Mouse (Mus musculus) induced T-regulatory cell, adult 2 months (primary cell): ENCODE measurements at regions not wholly inside any gene's neighbourhood (a gene's known extent, or its start where the extent isn't known, plus 50 kb on each side); places are given as distances from the start of the nearest gene placed in this dataset.

ENCODE experiments used
- DNase-seq: peaks from one replicate; pipeline ENCODE4 v3.0.0-alpha.2; 2012; ENCODE audit warnings: low read depth

DNA sequence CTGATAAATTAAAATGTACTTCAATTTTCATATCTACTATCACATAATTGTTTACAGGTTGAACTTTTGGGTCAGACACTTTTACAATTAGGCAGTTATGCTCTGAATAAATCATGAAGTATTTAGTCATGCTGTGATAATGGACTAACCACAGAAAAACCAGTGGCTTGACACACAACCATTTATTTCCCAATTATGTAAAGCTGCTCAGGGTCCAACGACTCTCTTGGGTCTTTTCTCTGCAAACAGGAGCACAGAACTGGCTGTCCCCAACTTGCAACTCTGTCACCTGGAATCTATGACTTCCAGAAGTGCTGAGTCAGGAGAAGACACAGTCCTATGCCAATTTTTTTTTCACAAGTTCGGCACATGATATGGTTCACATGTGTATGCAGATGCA, 214.8 kb downstream of the Kcnj2 start:
- no peak for DNase-seq

DNA sequence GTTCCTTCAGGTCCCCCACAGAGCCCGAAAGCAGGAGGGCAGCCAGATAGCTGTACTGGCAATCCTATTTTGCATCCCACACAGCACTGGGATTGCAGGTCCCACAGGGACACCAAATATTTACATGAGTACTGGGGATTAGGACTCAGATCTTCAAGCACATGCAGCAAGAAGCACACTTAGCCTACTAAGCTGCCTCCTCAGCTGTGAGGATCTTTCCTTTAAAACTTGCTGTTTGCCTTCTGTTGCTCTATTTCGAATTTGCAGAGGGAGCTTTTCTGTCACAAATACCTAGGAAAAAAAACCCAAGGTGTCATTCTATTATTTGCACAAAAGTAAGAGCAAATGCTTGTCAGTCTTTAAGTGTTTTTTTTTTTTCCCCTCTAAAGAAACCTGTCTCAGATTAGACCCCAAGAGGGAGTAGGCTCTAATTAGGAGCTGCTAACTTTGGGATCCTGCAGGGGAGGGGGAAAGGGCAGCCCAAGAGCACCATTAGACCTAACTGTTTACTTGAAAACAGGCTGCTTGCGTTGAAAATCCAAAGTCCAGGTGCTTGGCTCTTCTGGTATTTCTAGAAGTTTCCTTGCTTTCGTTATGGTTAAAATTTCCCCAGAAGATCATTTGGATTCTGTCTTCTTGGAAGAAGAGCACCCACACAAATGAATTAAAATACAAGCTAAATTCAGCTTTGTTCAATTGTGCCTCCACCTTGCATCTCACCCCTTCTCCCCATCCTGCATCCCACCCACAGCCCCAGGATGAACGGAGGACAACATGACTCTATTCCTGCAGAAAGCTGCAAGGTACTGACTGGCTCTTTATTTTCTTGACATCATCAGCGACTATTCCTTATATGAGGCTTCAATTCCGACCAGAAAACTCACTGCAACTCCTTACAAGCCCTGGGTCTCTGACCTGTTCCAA, 215.5 kb downstream of the Kcnj2 start:
- no peak for DNase-seq

GRCm38 (mm10) chr11:111282283-111282682, 216.3 kb downstream of the Kcnj2 start:
- no peak for DNase-seq

GRCm38 (mm10) chr11:111290537-111290936, 224.6 kb downstream of the Kcnj2 start:
- DNase-seq: no peak

DNA sequence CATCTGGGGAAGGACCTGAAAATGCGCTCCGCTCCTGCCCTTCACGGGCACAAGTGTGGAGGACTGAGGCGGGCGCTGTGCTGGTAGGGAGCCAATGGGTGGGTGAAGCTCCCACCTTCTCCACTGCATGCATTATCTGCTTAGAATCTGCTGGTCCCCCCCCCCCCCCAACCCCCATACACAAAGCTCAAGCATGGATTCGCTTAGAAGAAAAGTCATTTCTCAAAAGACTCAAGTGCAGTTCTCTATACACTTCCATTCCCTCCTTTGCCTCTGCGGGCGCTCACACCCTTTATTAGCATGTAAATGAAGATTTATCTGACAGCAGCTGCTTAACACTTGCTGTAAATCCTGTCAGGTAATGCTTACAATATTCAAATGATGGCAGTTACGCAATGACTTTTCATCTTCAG, 230.4 kb downstream of the Kcnj2 start:
- DNase-seq: no peak

- DNase-seq: no peak
Measured at GRCm38 (mm10) chr11:111312802-111313201, 246.8 kb downstream of the Kcnj2 start.

- DNase-seq: no peak
Measured at GRCm38 (mm10) chr11:111313566-111313965, 247.6 kb downstream of the Kcnj2 start.

- no peak for DNase-seq
Measured at GRCm38 (mm10) chr11:111321576-111321975, 255.6 kb downstream of the Kcnj2 start.

DNA sequence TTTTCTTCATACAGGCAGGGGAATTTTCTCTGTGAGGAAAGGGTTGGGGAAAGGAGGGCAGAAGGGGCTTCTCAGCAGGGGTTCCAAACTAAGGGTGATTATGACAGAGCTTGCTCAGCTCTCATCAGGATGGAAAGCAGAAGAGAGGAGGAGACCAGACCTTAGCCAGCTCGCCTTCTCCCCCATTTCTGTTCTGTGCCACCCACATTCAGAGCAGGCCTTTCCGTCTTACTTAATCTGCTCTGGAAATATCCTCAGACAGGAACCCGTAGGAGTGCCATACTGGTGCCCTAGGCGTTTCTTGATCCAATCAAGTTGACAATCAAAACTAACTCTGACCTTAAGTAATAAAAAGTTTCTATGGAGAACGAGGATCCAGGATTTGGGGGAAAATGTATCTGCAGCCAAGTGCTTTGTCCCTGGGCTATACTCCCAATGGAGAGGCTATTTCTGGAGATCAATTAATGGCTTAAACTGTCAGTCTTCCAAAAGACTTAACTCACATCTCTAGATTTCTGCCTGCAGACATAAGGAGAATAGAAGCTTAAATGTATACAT, 258.6 kb downstream of the Kcnj2 start:
- no peak for DNase-seq

DNA sequence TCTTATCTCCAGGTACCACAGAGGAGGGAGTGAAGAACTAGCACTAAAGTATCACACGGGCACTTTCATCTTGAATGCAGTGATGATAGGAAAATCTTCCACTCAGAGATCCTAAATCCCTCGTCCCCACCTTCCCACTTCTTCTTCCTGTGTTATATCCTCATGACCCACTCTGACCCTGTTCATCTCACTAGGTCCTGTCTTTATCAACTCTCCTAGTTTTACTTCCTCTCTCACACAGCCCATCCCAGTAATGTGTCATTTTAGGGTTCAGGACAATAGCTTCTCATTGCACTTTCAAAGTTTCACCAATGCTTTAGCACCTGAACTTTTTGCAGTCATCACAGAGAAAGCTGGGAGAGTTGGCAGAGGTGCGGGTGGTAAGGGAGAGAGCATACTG, 261.0 kb downstream of the Kcnj2 start:
- DNase-seq: no peak

- DNase-seq: no peak
Measured at GRCm38 (mm10) chr11:111328258-111328657, 262.3 kb downstream of the Kcnj2 start.

- DNase-seq: no peak
Measured at GRCm38 (mm10) chr11:111331592-111331991, 265.6 kb downstream of the Kcnj2 start.

- DNase-seq: no peak
Measured at GRCm38 (mm10) chr11:111333021-111333420, 267.1 kb downstream of the Kcnj2 start.

DNA sequence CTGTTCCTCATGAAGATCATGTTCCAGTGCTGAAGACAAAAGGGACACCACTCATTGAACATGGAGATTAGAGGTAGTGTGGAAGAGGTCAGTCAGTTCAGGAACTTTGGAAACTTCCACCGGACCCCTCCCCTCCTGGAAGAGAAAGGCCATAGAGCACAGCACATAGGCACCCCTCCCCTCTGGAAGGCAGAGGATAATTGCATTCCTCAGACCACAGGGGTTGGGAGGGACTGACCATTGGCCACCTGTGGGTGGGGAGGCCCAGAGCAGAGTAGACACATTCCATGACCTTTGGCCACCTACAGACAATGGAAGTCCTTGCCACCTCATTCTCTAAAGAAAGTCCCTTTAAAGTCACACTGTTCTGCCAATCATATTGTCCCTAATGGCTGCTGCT, 281.6 kb downstream of the Kcnj2 start:
- DNase-seq: no peak

DNA sequence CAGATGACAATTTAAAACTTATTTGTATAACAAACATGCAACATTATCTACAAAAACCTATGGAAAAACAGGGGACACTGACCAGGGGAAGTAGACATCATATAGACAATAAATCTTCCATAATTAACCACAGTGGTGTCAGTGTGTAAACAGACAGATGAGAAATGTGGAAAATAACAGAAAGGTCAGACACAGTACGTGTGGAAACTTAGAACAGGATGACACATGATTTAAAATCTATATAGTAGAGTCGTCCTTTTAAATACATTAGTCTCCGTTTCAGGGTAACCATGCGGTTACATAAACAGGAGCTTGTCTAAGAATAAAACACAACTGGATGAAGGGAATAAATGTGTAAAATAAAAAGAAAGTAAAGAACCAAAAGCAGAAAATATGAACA, 284.1 kb downstream of the Kcnj2 start:
- DNase-seq: no peak

DNA sequence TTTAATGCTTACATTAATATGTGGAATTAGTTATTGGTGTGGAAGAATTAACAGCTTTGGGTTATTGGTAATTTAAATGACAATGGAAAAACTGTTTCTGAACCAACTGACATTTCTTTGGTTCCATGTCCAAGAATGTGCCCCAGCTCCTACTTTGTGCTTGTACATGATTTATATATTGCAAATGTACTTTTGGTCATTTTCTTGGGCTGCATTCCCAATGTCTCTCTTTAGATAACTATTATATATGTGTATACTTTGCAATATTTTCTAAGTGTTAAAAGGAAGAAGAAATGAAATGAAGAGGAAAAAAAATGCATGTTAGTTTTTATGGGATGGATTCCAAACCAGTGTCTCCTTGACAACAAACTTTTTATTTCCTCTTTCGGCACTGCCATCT, 297.4 kb downstream of the Kcnj2 start:
- DNase-seq: no peak

DNA sequence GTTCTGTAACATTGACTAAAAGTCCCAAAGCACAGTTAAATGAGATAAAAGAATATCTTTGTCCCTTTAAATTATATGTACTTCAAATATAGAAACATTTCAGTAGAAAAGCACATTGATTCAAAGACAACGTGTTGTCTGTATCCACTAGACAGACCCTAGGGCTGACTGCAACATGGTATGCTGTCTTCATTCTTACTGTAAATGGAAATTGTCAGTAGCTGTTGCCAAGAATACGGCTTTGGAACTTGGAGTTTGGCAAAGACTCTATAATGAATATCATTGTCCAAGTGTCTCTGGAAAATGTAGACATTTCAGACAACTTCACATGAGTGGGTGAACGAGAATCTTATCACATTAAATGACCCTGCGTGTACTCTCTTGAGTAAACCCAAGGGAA, 311.2 kb downstream of the Kcnj2 start:
- no peak for DNase-seq

- no peak for DNase-seq
Measured at GRCm38 (mm10) chr11:111379842-111380241, 313.9 kb downstream of the Kcnj2 start.

DNA sequence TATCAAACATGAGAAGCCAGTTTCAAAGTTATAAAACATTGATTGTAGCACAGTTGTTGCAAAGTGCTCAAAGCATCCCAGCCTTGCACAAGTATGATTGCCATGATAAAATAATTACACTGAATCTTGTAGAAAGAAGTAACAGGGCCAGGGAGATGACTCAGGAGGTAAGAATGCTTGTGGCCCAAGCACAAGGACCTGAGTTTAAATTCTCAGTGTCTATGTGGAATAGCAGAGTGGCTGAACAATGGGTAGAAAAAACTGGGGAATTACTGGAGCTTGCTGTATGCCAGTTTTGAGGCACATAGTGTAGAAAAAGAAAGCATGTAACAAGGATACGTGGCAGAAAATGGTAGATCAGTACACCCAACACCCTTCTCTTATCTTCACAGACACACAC, 332.7 kb downstream of the Kcnj2 start:
- no peak for DNase-seq

DNA sequence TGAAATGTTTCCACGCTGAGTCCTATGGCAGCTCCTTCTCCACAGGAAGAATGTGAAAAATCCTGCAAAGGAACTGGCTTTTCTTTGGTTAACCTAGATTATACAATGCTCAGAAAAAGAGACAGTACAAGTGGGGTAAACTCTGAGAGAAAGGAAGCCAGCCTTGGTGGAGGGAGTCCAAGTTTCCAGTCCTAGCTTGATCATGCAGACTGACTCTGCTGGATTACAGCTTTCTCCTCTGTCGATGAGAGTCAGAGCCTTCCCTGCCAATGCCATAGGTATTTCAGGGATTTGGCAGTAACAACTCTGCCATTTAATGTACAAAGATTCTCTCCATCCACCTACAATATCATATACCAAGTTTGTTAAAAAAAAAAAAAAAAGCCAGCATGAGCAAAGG, 343.3 kb downstream of the Kcnj2 start:
- no peak for DNase-seq

- no peak for DNase-seq
Measured at GRCm38 (mm10) chr11:111424871-111425270, 358.9 kb downstream of the Kcnj2 start.

DNA sequence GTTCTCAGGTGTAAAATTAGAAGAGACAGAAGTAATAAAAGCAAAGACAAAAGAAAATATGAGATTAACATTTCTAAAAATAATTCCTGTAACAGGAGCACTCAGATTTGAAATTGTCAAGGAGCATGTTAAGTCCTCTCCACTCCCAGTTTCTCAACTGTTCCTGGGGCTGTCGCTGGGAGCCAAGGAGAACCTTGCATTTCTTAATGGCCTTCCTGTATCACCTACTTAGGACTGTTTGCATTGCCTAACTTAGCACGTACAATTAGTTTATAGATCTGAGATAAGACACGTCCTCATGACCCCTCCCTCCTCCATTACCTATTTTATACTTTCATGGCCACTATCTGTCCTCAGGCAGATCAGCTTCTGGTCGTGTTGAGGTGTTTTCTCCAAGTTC, 360.8 kb downstream of the Kcnj2 start:
- no peak for DNase-seq

DNA sequence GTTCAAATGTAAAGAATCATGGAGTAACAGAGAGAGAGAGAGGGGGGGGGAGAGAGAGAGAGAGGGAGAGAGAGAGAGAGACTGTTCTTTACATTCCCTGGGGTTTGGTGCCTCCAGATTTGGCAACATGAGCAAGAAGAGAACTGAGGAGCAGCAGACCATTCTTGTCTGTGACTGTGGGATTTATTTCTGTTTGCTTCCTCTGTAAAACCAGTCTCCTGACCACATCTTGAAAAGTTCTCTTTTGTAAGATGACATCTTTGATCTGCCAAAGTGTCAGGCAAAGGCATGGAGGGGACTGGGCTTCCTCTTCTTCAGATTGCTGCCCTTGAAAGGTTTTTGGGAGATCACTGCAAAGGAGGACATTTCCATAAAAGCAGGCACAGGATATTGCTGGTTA, 376.3 kb downstream of the Kcnj2 start:
- no peak for DNase-seq

GRCm38 (mm10) chr11:111443381-111443780, 377.4 kb downstream of the Kcnj2 start:
- no peak for DNase-seq
